Mouse (Mus musculus): ENCODE measurements at regions not wholly inside any gene's neighbourhood (a gene's known extent, or its start where the extent isn't known, plus 50 kb on each side); places are given as distances from the start of the nearest gene placed in this dataset.

GRCm38 (mm10) chr8:79587258-79587657 lies 52.2 kb upstream of the Otud4 start:
- Histone ChIP-seq H3K27me3 (ENCODE audit: control insufficient read depth, insufficient read depth, low read length) (no peaks in the 10 kb centered on the region), H3K4me1 (ENCODE audit: control insufficient read depth, insufficient read depth, low read length) (no peaks in the 10 kb centered on the region), H3K4me2 (no peak overlapping the region), H3K27ac (ENCODE audit: low read depth, low read length) (no peak overlapping the region), H3K9me3 (replicated peaks; ENCODE audit: control insufficient read depth, low read length) (no peaks in the 10 kb centered on the region), H3K36me3 (ENCODE audit: control insufficient read depth, insufficient read depth, low read length) (no peaks in the 10 kb centered on the region), H3K4me3 (ENCODE audit: low read depth, low read length) (no peak overlapping the region), H3K9ac (ENCODE audit: low read depth, low read length) (no peak overlapping the region)
- no peak for ATAC-seq (replicated peaks; ENCODE audit: insufficient number of reproducible peaks, low FRiP score, low TSS enrichment)
- 16% methylated on average over 1 of the region's 1 CpGs for WGBS (ENCODE audit: insufficient replicate concordance)

- no peaks in the 10 kb centered on the region for H3K4me1 ChIP-seq (ENCODE audit: control insufficient read depth, insufficient read depth, low read length)
- no peak overlapping the region for H3K4me2 ChIP-seq
- no peak overlapping the region for H3K4me3 ChIP-seq (ENCODE audit: low read depth, low read length)
- ATAC-seq (replicated peaks; ENCODE audit: insufficient number of reproducible peaks, low FRiP score, low TSS enrichment) = no peak
- H3K27me3 ChIP-seq (ENCODE audit: control insufficient read depth, insufficient read depth, low read length) = no peaks in the 10 kb centered on the region
- no peak overlapping the region for H3K9ac ChIP-seq (ENCODE audit: low read depth, low read length)
- H3K9me3 ChIP-seq (replicated peaks; ENCODE audit: control insufficient read depth, low read length) = no peaks in the 10 kb centered on the region
- WGBS (ENCODE audit: insufficient replicate concordance) = 32% methylated on average over 3 of the region's 3 CpGs
- H3K27ac ChIP-seq (ENCODE audit: low read depth, low read length) = no peak overlapping the region
- no peaks in the 10 kb centered on the region for H3K36me3 ChIP-seq (ENCODE audit: control insufficient read depth, insufficient read depth, low read length)
These were observed 54.5 kb upstream of the Otud4 start for GRCm38 (mm10) chr8:79584966-79585365.

GRCm38 (mm10) chr8:79583326-79583725 lies 56.1 kb upstream of the Otud4 start:
- H3K4me1 ChIP-seq (ENCODE audit: control insufficient read depth, insufficient read depth, low read length) = no peaks in the 10 kb centered on the region
- no peak overlapping the region for H3K4me3 ChIP-seq (ENCODE audit: low read depth, low read length)
- H3K9ac ChIP-seq (ENCODE audit: low read depth, low read length) = no peak overlapping the region
- no peak overlapping the region for H3K27ac ChIP-seq (ENCODE audit: low read depth, low read length)
- no peaks in the 10 kb centered on the region for H3K27me3 ChIP-seq (ENCODE audit: control insufficient read depth, insufficient read depth, low read length)
- ATAC-seq (replicated peaks; ENCODE audit: insufficient number of reproducible peaks, low FRiP score, low TSS enrichment) = no peak
- no peak overlapping the region for H3K4me2 ChIP-seq
- WGBS (ENCODE audit: insufficient replicate concordance) = 16% methylated on average over 6 of the region's 6 CpGs
- no peaks in the 10 kb centered on the region for H3K36me3 ChIP-seq (ENCODE audit: control insufficient read depth, insufficient read depth, low read length)
- no peaks in the 10 kb centered on the region for H3K9me3 ChIP-seq (replicated peaks; ENCODE audit: control insufficient read depth, low read length)

- Histone ChIP-seq H3K9me3 (replicated peaks; ENCODE audit: control insufficient read depth, low read length) (no peaks in the 10 kb centered on the region), H3K9ac (ENCODE audit: low read depth, low read length) (no peak overlapping the region), H3K27ac (ENCODE audit: low read depth, low read length) (no peak overlapping the region), H3K4me2 (no peak overlapping the region), H3K4me3 (ENCODE audit: low read depth, low read length) (no peak overlapping the region), H3K27me3 (ENCODE audit: control insufficient read depth, insufficient read depth, low read length) (no peaks in the 10 kb centered on the region), H3K36me3 (ENCODE audit: control insufficient read depth, insufficient read depth, low read length) (no peaks in the 10 kb centered on the region), H3K4me1 (ENCODE audit: control insufficient read depth, insufficient read depth, low read length) (no peaks in the 10 kb centered on the region)
- ATAC-seq (replicated peaks; ENCODE audit: insufficient number of reproducible peaks, low FRiP score, low TSS enrichment) = no peak
- 80% methylated on average over 2 of the region's 2 CpGs for WGBS (ENCODE audit: insufficient replicate concordance)
These were observed 57.2 kb upstream of the Otud4 start for GRCm38 (mm10) chr8:79582195-79582594.

- no peak overlapping the region for H3K27ac ChIP-seq (ENCODE audit: low read depth, low read length)
- no peak overlapping the region for H3K4me2 ChIP-seq
- 0 out of 2 replicates have a peak, but pooled peaks have one; percentile 52 for ATAC-seq (replicated peaks; ENCODE audit: insufficient number of reproducible peaks, low FRiP score, low TSS enrichment)
- no peak overlapping the region for H3K4me3 ChIP-seq (ENCODE audit: low read depth, low read length)
- 51% methylated on average over 7 of the region's 7 CpGs for WGBS (ENCODE audit: insufficient replicate concordance)
- no peaks in the 10 kb centered on the region for H3K4me1 ChIP-seq (ENCODE audit: control insufficient read depth, insufficient read depth, low read length)
- no peaks in the 10 kb centered on the region for H3K9me3 ChIP-seq (replicated peaks; ENCODE audit: control insufficient read depth, low read length)
- H3K9ac ChIP-seq (ENCODE audit: low read depth, low read length) = no peak overlapping the region
- H3K27me3 ChIP-seq (ENCODE audit: control insufficient read depth, insufficient read depth, low read length) = no peaks in the 10 kb centered on the region
- H3K36me3 ChIP-seq (ENCODE audit: control insufficient read depth, insufficient read depth, low read length) = no peaks in the 10 kb centered on the region
These were observed 63.3 kb upstream of the Otud4 start for GRCm38 (mm10) chr8:79576086-79576485.

- ATAC-seq (replicated peaks; ENCODE audit: insufficient number of reproducible peaks, low FRiP score, low TSS enrichment) = no peak
- Histone ChIP-seq H3K9me3 (replicated peaks; ENCODE audit: control insufficient read depth, low read length) (no peaks in the 10 kb centered on the region), H3K9ac (ENCODE audit: low read depth, low read length) (no peak overlapping the region), H3K4me1 (ENCODE audit: control insufficient read depth, insufficient read depth, low read length) (no peaks in the 10 kb centered on the region), H3K36me3 (ENCODE audit: control insufficient read depth, insufficient read depth, low read length) (no peaks in the 10 kb centered on the region), H3K4me3 (ENCODE audit: low read depth, low read length) (no peak overlapping the region), H3K27ac (ENCODE audit: low read depth, low read length) (no peak overlapping the region), H3K4me2 (no peak overlapping the region), H3K27me3 (ENCODE audit: control insufficient read depth, insufficient read depth, low read length) (no peaks in the 10 kb centered on the region)
- WGBS (ENCODE audit: insufficient replicate concordance) = 65% methylated on average over 2 of the region's 2 CpGs
These were observed 64.2 kb upstream of the Otud4 start for GRCm38 (mm10) chr8:79575175-79575734.

- no peak overlapping the region for H3K9ac ChIP-seq (ENCODE audit: low read depth, low read length)
- no peaks in the 10 kb centered on the region for H3K9me3 ChIP-seq (replicated peaks; ENCODE audit: control insufficient read depth, low read length)
- H3K4me3 ChIP-seq (ENCODE audit: low read depth, low read length) = no peak overlapping the region
- no peaks in the 10 kb centered on the region for H3K4me1 ChIP-seq (ENCODE audit: control insufficient read depth, insufficient read depth, low read length)
- H3K27me3 ChIP-seq (ENCODE audit: control insufficient read depth, insufficient read depth, low read length) = no peaks in the 10 kb centered on the region
- H3K27ac ChIP-seq (ENCODE audit: low read depth, low read length) = no peak overlapping the region
- H3K36me3 ChIP-seq (ENCODE audit: control insufficient read depth, insufficient read depth, low read length) = no peaks in the 10 kb centered on the region
- 78% methylated on average over 7 of the region's 7 CpGs for WGBS (ENCODE audit: insufficient replicate concordance)
- no peak overlapping the region for H3K4me2 ChIP-seq
- no peak for ATAC-seq (replicated peaks; ENCODE audit: insufficient number of reproducible peaks, low FRiP score, low TSS enrichment)
These were observed 65.9 kb upstream of the Otud4 start for GRCm38 (mm10) chr8:79573491-79573890.

GRCm38 (mm10) chr8:79572526-79572925 lies 66.9 kb upstream of the Otud4 start:
- Histone ChIP-seq H3K4me2 (no peak overlapping the region), H3K9me3 (replicated peaks; ENCODE audit: control insufficient read depth, low read length) (no peaks in the 10 kb centered on the region), H3K27me3 (ENCODE audit: control insufficient read depth, insufficient read depth, low read length) (no peaks in the 10 kb centered on the region), H3K27ac (ENCODE audit: low read depth, low read length) (no peak overlapping the region), H3K4me1 (ENCODE audit: control insufficient read depth, insufficient read depth, low read length) (no peaks in the 10 kb centered on the region), H3K36me3 (ENCODE audit: control insufficient read depth, insufficient read depth, low read length) (no peaks in the 10 kb centered on the region), H3K9ac (ENCODE audit: low read depth, low read length) (no peak overlapping the region), H3K4me3 (ENCODE audit: low read depth, low read length) (no peak overlapping the region)
- no peak for ATAC-seq (replicated peaks; ENCODE audit: insufficient number of reproducible peaks, low FRiP score, low TSS enrichment)
- WGBS (ENCODE audit: insufficient replicate concordance) = 91% methylated on average over 5 of the region's 5 CpGs

- H3K9me3 ChIP-seq (replicated peaks; ENCODE audit: control insufficient read depth, low read length) = no peaks in the 10 kb centered on the region
- no peaks in the 10 kb centered on the region for H3K36me3 ChIP-seq (ENCODE audit: control insufficient read depth, insufficient read depth, low read length)
- H3K27ac ChIP-seq (ENCODE audit: low read depth, low read length) = no peak overlapping the region
- H3K4me1 ChIP-seq (ENCODE audit: control insufficient read depth, insufficient read depth, low read length) = peaks cover 5% of the 10 kb centered on the region; the same call in 1 of the 2 replicates
- WGBS (ENCODE audit: insufficient replicate concordance) = 74% methylated on average over 6 of the region's 6 CpGs
- no peaks in the 10 kb centered on the region for H3K27me3 ChIP-seq (ENCODE audit: control insufficient read depth, insufficient read depth, low read length)
- H3K4me3 ChIP-seq (ENCODE audit: low read depth, low read length) = no peak overlapping the region
- no peak overlapping the region for H3K9ac ChIP-seq (ENCODE audit: low read depth, low read length)
- no peak overlapping the region for H3K4me2 ChIP-seq
- no peak for ATAC-seq (replicated peaks; ENCODE audit: insufficient number of reproducible peaks, low FRiP score, low TSS enrichment)
These were observed 76.3 kb upstream of the Otud4 start for GRCm38 (mm10) chr8:79563101-79563500.

Data from heart, embryonic 11.5 days (tissue).